Mouse (Mus musculus) liver, embryonic 14.5 days (tissue): Measurements from ENCODE around the gene Zfyve27. TPM values are rescaled to one million over a fixed set of nuclear protein-coding genes. Genes with fewer than 3 reads are reported as not detected.
A peak's percentile ranks its signal among the peaks of the same experiment; 100 is the strongest.

Experiments used
- ATAC-seq: fragments of 200-750 bp; cut with Nextera tagmentation; 2 replicates; pipeline ENCODE4 v1.8.0; 2017; ENCODE audit warnings: moderate number of reproducible peaks, mild to moderate bottlenecking, moderate library complexity; ENCODE audit not compliant: insufficient read depth
- DNase-seq, 3 experiments: peaks; one replicate each; pipeline ENCODE4 v3.0.0-alpha.2; 2012 to 2013; ENCODE audit warnings: low read depth in 3 of 3, low spot score in 3 of 3
- H3K27ac ChIP-seq: fragments of 300-500 bp; sonication (generic); 2 replicates; pipeline ENCODE4 v1.5.1; 2014; ENCODE audit warnings: moderate library complexity, mild to moderate bottlenecking, control low read depth, inconsistent platforms
- H3K27me3 ChIP-seq: fragments of 300-500 bp; sonication (generic); 2 replicates; pipeline ENCODE4 v1.6.1; 2014; ENCODE audit warnings: mild to moderate bottlenecking, low read length, moderate library complexity; ENCODE audit not compliant: control insufficient read depth, insufficient read depth
- H3K36me3 ChIP-seq: fragments of 300-500 bp; sonication (generic); replicated peaks from 2 replicates; pipeline ENCODE4 v1.6.1; 2014; ENCODE audit warnings: low read depth; ENCODE audit not compliant: control insufficient read depth, insufficient read depth
- H3K4me1 ChIP-seq, 2 experiments: fragments of 200-500 bp in 1 of 2; fragments of 300-500 bp in 1 of 2; sonication (generic) in 1 of 2; replicated peaks; 2 replicates each; pipeline ENCODE4 v1.6.1; 2012 to 2014; ENCODE audit warnings: antibody characterized with exemption in 1 of 2, inconsistent platforms in 1 of 2, low read length in 1 of 2; ENCODE audit not compliant: control insufficient read depth in 2 of 2, insufficient read depth in 2 of 2
- H3K4me2 ChIP-seq: fragments of 300-500 bp; sonication (generic); 2 replicates; pipeline ENCODE4 v1.6.1; 2014; ENCODE audit warnings: low read depth, mild to moderate bottlenecking, control low read depth, moderate library complexity
- H3K4me3 ChIP-seq, 2 experiments: fragments of 200-500 bp in 1 of 2; fragments of 300-500 bp in 1 of 2; sonication (generic) in 1 of 2; 2 replicates each; pipeline ENCODE4 v1.5.1; 2012 to 2014; ENCODE audit warnings: low read depth in 2 of 2, low read length in 2 of 2, mild to moderate bottlenecking in 2 of 2, control low read depth in 1 of 2, inconsistent platforms in 1 of 2, moderate library complexity in 1 of 2; ENCODE audit not compliant: insufficient read depth in 1 of 2
- H3K9ac ChIP-seq: fragments of 300-500 bp; sonication (generic); replicated peaks from 2 replicates; pipeline ENCODE4 v1.6.1; 2014; ENCODE audit warnings: mild to moderate bottlenecking, control low read depth, moderate library complexity
- H3K9me3 ChIP-seq: fragments of 300-500 bp; sonication (generic); 2 replicates; pipeline ENCODE4 v1.6.1; 2016; ENCODE audit warnings: low read length, mixed read lengths; ENCODE audit not compliant: control insufficient read depth
- CTCF ChIP-seq: IDR thresholded peaks from 2 replicates; pipeline ENCODE4 v1.5.1; 2016; ENCODE audit warnings: antibody characterized with exemption, low read depth, control low read depth
- EP300 ChIP-seq: IDR thresholded peaks from 2 replicates; pipeline ENCODE4 v1.6.1; 2016; ENCODE audit warnings: antibody characterized with exemption, low read depth
- WGBS: fragments of 180-500 bp; shearing (Covaris S2); extraction: QIAGEN DNeasy Blood & Tissue Kit; methylation state at CpG from one replicate; pipeline ENCODE4 v1.1.7; 2014; ENCODE audit not compliant: insufficient replicate concordance; 5-methylcytosine and 5-hydroxymethylcytosine counted together
- polyA plus RNA-seq, 2 experiments: library from polyadenylated mRNA; depleted of rRNA in 1 of 2; stranded (reverse) in 1 of 2; unstranded in 1 of 2; fragments of >200 nt; fragmentation: Nextera tagmentation in 1 of 2; extraction: Ambion mirVana in 1 of 2; gene quantifications; 2 replicates each; pipeline versions ENCODE4 v1.2.1 to v1.2.3; 2012 to 2014

Zfyve27 gene
- polyA plus RNA-seq, 2 experiments = 3.9 to 8.5 TPM

DNA sequence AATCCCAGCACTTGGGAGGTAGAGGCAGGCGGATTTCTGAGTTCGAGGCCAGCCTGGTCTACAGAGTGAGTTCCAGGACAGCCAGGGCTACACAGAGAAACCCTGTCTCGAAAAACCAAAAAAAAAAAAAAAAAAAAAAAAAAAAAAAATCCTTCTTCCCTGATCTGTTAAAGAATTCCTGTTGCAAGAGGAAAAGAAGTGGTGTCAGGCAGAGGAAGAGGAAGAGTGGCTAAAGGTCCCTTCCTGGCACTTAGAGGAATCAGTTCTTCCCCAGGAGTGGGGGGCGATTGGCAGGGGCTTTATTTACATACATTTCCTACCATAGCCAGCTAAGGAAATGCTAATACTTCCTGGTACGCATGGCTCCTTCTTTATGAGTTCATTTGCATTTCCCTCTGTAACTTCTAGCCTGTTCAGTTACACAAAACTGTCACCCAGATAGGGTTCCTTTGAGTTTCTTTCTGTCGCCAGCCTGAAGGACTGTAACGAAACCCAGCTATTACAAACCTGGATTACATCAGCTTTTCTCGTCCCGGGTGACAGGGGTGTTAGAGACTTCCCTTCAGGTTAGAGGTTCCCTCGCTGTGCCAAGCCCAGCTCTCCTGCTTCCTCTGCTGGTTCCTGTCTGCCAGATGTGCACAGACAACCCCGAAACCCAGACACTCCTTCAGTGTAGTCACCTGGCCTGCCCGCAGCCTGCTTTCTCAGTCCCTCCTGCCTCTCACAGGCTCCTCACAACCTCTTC is 6.1 kb upstream of the Zfyve27 start:
- ATAC-seq (no peak), DNase-seq (no peak)
- Histone ChIP-seq H3K4me2 (no peak overlapping the region), H3K9ac (no peak overlapping the region), H3K36me3 (no peaks in the 10 kb centered on the region), H3K27ac (no peak overlapping the region), H3K4me3 (no peak overlapping the region), H3K4me1 (peaks cover 8 to 18% of the 10 kb centered on the region in 2 experiments; a peak in 3 of 4 replicates), H3K27me3 (no peaks in the 10 kb centered on the region), H3K9me3 (no peaks in the 10 kb centered on the region)
- 28% methylated on average over 12 of the region's 12 CpGs for WGBS
- TF ChIP-seq CTCF (no peak), EP300 (no peak)

DNA sequence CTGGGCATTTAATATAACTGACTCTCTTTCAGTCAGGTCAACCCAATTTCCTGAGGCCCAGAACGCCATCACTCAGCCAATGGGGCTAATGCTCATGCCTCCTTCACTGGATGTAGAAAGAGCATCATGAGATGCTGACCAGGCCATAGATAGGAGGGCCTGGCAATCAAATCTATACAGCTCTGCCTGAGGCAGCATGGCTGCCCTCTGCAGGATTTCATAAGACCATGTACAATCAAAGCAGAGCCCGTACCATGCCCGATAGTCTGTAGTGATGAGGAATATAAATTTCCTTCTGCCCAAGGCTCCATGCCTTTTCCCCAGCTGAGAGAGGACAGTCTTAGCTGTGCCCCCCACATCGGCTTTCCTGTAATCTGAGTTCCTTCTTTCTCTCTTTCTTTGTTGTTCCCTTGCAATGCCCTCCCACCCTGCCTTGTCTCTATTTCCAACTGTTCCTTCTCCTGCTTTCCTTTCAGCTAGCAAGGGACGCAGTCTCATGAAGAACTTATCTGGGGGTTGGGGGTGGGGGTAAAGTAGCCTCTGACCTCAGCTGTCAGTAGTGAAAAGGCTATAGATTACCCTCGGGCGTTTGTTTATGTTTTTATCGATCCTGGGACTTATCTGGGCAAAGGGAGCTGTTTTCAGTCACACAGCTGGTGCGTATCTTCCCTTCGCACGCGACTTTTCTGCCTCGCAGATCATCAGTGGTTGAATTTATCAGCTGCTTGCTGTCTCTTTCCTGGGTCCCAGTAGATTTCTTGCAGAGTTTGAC is 5.3 kb upstream of the Zfyve27 start:
- no peaks in the 10 kb centered on the region for H3K9me3 ChIP-seq
- H3K9ac ChIP-seq = no peak overlapping the region
- no peaks in the 10 kb centered on the region for H3K36me3 ChIP-seq
- H3K27me3 ChIP-seq = no peaks in the 10 kb centered on the region
- no peak for DNase-seq
- WGBS = 16% methylated on average over 13 of the region's 13 CpGs
- H3K4me2 ChIP-seq = peak overlapping the region; percentile 40
- H3K4me1 ChIP-seq = peaks cover 8 to 18% of the 10 kb centered on the region in 2 experiments; a peak in 3 of 4 replicates
- no peak overlapping the region for H3K4me3 ChIP-seq
- TF ChIP-seq CTCF = no peak
- peak; percentile 68 for TF ChIP-seq EP300
- peak; percentile 41; the same call in 1 of the 2 replicates for ATAC-seq
- H3K27ac ChIP-seq = no peak overlapping the region

DNA sequence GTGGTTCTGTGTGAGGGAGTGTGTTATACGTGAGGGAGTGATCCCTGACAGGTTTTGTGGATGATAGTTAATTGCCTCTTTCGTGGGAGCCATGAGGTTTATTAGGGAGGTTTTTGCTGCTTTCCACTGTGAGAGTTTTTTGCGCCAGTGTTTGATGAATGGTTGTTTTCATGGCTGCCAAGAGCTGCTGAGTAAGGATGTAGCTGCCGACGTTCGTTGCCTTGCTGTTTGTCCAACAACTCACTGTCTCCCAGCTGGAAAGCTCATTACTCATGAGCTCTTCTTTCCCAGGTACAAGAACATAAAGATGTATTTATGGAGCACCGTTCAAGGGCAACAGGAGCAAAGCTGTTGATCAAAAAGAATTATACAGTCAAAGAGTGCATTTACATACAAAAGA is 437 bp downstream of the Zfyve27 start:
- 48% methylated on average over 7 of the region's 7 CpGs for WGBS
- no peak for ATAC-seq

DNA sequence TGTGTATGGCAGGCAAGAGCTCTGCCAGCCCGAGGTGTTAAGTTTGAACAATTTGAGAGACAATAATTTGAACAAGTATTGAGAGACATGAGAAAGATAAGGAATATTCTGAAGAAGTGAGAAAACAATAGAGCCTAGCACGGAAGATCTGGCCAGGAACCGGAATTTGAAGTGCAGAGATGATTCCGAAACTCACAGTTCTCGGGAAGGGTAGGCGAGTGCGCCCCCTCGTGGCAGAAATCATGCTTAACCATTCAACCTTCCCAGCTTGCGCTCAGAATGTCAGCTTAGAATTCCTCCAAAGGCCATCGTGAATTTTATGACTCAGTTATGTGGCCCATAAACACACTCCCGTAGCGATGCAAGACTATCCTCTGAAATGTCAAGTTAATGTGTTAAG is 2.4 kb downstream of the Zfyve27 start:
- DNase-seq (peak in 2 of 3 experiments; percentile 53 to 59), ATAC-seq (no peak)
- Histone ChIP-seq H3K36me3 (no peaks in the 10 kb centered on the region), H3K9me3 (no peaks in the 10 kb centered on the region), H3K27ac (no peak overlapping the region), H3K4me3 (peak overlapping the region in 1 of 2 experiments; percentile 27; a peak in 1 of 4 replicates), H3K4me1 (peaks cover 11 to 18% of the 10 kb centered on the region in 2 experiments), H3K9ac (no peak overlapping the region), H3K4me2 (peak overlapping the region; percentile 64), H3K27me3 (peaks cover 6% of the 10 kb centered on the region)
- 3% methylated on average over 12 of the region's 12 CpGs for WGBS
- TF ChIP-seq EP300 (no peak), CTCF (peak; percentile 95)

More for the DNA sequence above, 437 bp downstream of the Zfyve27 start:
- Histone ChIP-seq H3K36me3 (no peaks in the 10 kb centered on the region), H3K4me1 (peaks cover 3 to 6% of the 10 kb centered on the region in 2 experiments; a peak in 3 of 4 replicates), H3K27ac (no peak overlapping the region), H3K27me3 (peaks cover 6% of the 10 kb centered on the region), H3K9ac (no peak overlapping the region), H3K9me3 (no peaks in the 10 kb centered on the region), H3K4me2 (no peak overlapping the region), H3K4me3 (no peak overlapping the region)
- TF ChIP-seq EP300 = no peak
- no peak for TF ChIP-seq CTCF
- no peak for DNase-seq

DNA sequence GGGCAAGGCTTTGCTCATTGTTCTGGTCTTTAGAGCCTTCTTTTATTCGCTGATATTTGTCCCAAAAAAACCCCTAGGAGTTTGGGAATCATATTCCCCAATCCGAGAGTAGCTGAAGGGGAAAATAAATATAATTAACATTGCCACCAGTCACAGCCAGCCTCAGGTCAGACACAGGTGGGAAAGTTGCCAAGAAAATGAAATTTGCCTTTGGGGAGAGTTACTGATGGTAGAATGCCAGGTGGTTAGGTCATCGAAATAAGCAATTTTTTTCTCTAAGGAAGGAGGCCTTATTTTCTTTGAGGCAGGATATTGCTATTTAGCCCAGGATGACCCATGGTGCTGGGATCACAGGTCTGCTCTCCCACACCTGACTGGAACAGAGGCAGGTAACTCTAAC is 3.0 kb downstream of the Zfyve27 start:
- no peak overlapping the region for H3K9ac ChIP-seq
- 32% methylated on average over 3 of the region's 3 CpGs for WGBS

More for the DNA sequence above, 3.0 kb downstream of the Zfyve27 start:
- Histone ChIP-seq H3K36me3 (no peaks in the 10 kb centered on the region), H3K4me2 (no peak overlapping the region), H3K27ac (no peak overlapping the region), H3K4me1 (peaks cover 12 to 24% of the 10 kb centered on the region in 2 experiments), H3K9me3 (no peaks in the 10 kb centered on the region), H3K4me3 (no peak overlapping the region), H3K27me3 (peaks cover 6% of the 10 kb centered on the region)
- no peak for DNase-seq
- TF ChIP-seq EP300 (no peak), CTCF (no peak)
- ATAC-seq = no peak
